Mouse (Mus musculus) MEL (cell line): ENCODE data around the gene Dok7. TPM values are rescaled to one million over a fixed set of nuclear protein-coding genes. Genes with fewer than 3 reads are reported as not detected.

Source experiments
- DNase-seq: peaks from one replicate; pipeline ENCODE4 v3.0.0; 2011; ENCODE audit warnings: low read depth, low spot score
- H3K27ac ChIP-seq: 2 replicates; pipeline ENCODE4 v1.5.1; 2012; ENCODE audit warnings: low read depth, mild to moderate bottlenecking, control low read depth, low read length, moderate library complexity; ENCODE audit not compliant: control insufficient read depth
- H3K27me3 ChIP-seq, 2 experiments: fragments of 150-350 bp in 1 of 2; sonication (generic) in 1 of 2; 2 replicates each; pipeline ENCODE4 v1.6.1; 2012; ENCODE audit warnings: low read length in 2 of 2, mild to moderate bottlenecking in 2 of 2, improper control_type of control experiment in 1 of 2, moderate library complexity in 1 of 2; ENCODE audit not compliant: insufficient read depth in 2 of 2, control insufficient read depth in 1 of 2
- H3K36me3 ChIP-seq, 2 experiments: 2 replicates each; pipeline ENCODE4 v1.6.1; 2012 to 2014; ENCODE audit warnings: low read length in 2 of 2, improper control_type of control experiment in 1 of 2, inconsistent platforms in 1 of 2, mild to moderate bottlenecking in 1 of 2; ENCODE audit not compliant: insufficient read depth in 2 of 2, control insufficient read depth in 1 of 2
- H3K4me1 ChIP-seq, 2 experiments: fragments of 150-350 bp in 1 of 2; sonication (generic) in 1 of 2; 2 replicates each; pipeline ENCODE4 v1.6.1; 2012; ENCODE audit warnings: low read length in 2 of 2, improper control_type of control experiment in 1 of 2, mild to moderate bottlenecking in 1 of 2; ENCODE audit not compliant: insufficient read depth in 2 of 2, control insufficient read depth in 1 of 2
- H3K4me3 ChIP-seq, 2 experiments: fragments of 150-350 bp in 1 of 2; sonication (generic) in 1 of 2; 2 replicates each; pipeline ENCODE4 v1.5.1; 2012; ENCODE audit warnings: low read depth in 2 of 2, low read length in 2 of 2, mild to moderate bottlenecking in 2 of 2, moderate library complexity in 2 of 2, control low read depth in 1 of 2, improper control_type of control experiment in 1 of 2; ENCODE audit not compliant: control insufficient read depth in 1 of 2, insufficient read depth in 1 of 2
- H3K79me2 ChIP-seq: 2 replicates; pipeline ENCODE4 v1.6.1; 2012; ENCODE audit warnings: mild to moderate bottlenecking, low read length, moderate library complexity; ENCODE audit not compliant: control insufficient read depth, poor library complexity, insufficient read depth
- H3K9ac ChIP-seq: 2 replicates; pipeline ENCODE4 v1.6.1; 2012; ENCODE audit warnings: low read depth, mild to moderate bottlenecking, control low read depth, low read length, moderate library complexity; ENCODE audit not compliant: control insufficient read depth, poor library complexity, severe bottlenecking
- H3K9me3 ChIP-seq: fragments of 150-350 bp; sonication (generic); replicated peaks from 2 replicates; pipeline ENCODE4 v1.6.1; 2012; ENCODE audit warnings: mild to moderate bottlenecking, low read length, improper control_type of control experiment, moderate library complexity; ENCODE audit not compliant: insufficient read depth
- BHLHE40 ChIP-seq: IDR thresholded peaks from 2 replicates; pipeline ENCODE4 v1.6.1; 2012; ENCODE audit warnings: low read depth, mild to moderate bottlenecking, inconsistent platforms, low read length, improper control_type of control experiment, borderline replicate concordance
- CHD1 ChIP-seq: IDR thresholded peaks from 2 replicates; pipeline ENCODE4 v1.6.1; 2012; ENCODE audit warnings: low read depth, mild to moderate bottlenecking, inconsistent platforms, low read length, improper control_type of control experiment
- ELF1 ChIP-seq: IDR thresholded peaks from 2 replicates; pipeline ENCODE4 v1.6.1; 2014; ENCODE audit warnings: low read depth, mild to moderate bottlenecking, inconsistent platforms, low read length, improper control_type of control experiment, moderate library complexity
- ETS1 ChIP-seq: IDR thresholded peaks from 2 replicates; pipeline ENCODE4 v1.6.1; 2012; ENCODE audit warnings: low read depth, mild to moderate bottlenecking, inconsistent platforms, low read length, improper control_type of control experiment, moderate library complexity
- GABPA ChIP-seq: IDR thresholded peaks from 2 replicates; pipeline ENCODE4 v1.6.1; 2012; ENCODE audit warnings: low read depth, mild to moderate bottlenecking, inconsistent platforms, low read length, improper control_type of control experiment, moderate library complexity
- GATA1 ChIP-seq: IDR thresholded peaks from 2 replicates; pipeline ENCODE4 v1.6.1; 2011; ENCODE audit warnings: low read depth, low read length, improper control_type of control experiment
- KAT2A ChIP-seq: conservative IDR thresholded peaks from 2 replicates; pipeline ENCODE4 v1.6.1; 2012; ENCODE audit warnings: low read depth, low read length, improper control_type of control experiment, inconsistent platforms
- MAFK ChIP-seq: IDR thresholded peaks from 2 replicates; pipeline ENCODE4 v1.6.1; 2011; ENCODE audit warnings: low read depth, mild to moderate bottlenecking, low read length, improper control_type of control experiment, borderline replicate concordance
- MAX ChIP-seq: IDR thresholded peaks from 2 replicates; pipeline ENCODE4 v1.6.1; 2011; ENCODE audit warnings: low read length, improper control_type of control experiment
- MXI1 ChIP-seq: IDR thresholded peaks from 2 replicates; pipeline ENCODE4 v1.6.1; 2011; ENCODE audit warnings: mild to moderate bottlenecking, low read depth, low read length, improper control_type of control experiment
- MYB ChIP-seq: IDR thresholded peaks from 2 replicates; pipeline ENCODE4 v1.6.1; 2011; ENCODE audit warnings: mild to moderate bottlenecking, low read depth, low read length, improper control_type of control experiment
- MYC ChIP-seq: IDR thresholded peaks from 2 replicates; pipeline ENCODE4 v1.6.1; 2011; ENCODE audit warnings: low read depth, mild to moderate bottlenecking, low read length, improper control_type of control experiment, moderate library complexity
- NRF1 ChIP-seq: IDR thresholded peaks from 2 replicates; pipeline ENCODE4 v1.6.1; 2014; ENCODE audit warnings: low read depth, mild to moderate bottlenecking, inconsistent platforms, low read length, improper control_type of control experiment, moderate library complexity; ENCODE audit not compliant: poor library complexity, insufficient read depth, severe bottlenecking
- POLR2AphosphoS5 ChIP-seq: IDR thresholded peaks from 2 replicates; pipeline ENCODE4 v1.6.1; 2012; ENCODE audit warnings: low read depth, borderline replicate concordance, mild to moderate bottlenecking, inconsistent platforms, low read length, moderate library complexity, mixed read lengths
- RAD21 ChIP-seq: IDR thresholded peaks from 2 replicates; pipeline ENCODE4 v1.6.1; 2011; ENCODE audit warnings: mild to moderate bottlenecking, low read depth, low read length, improper control_type of control experiment
- RCOR1 ChIP-seq: IDR thresholded peaks from 2 replicates; pipeline ENCODE4 v1.6.1; 2012; ENCODE audit warnings: low read depth, mild to moderate bottlenecking, inconsistent platforms, low read length, improper control_type of control experiment
- SMC3 ChIP-seq: IDR thresholded peaks from 2 replicates; pipeline ENCODE4 v1.6.1; 2011; ENCODE audit warnings: low read depth, low read length, improper control_type of control experiment
- TAL1 ChIP-seq: IDR thresholded peaks from 2 replicates; pipeline ENCODE4 v1.6.1; 2012; ENCODE audit warnings: mild to moderate bottlenecking, inconsistent platforms, low read length, moderate library complexity, mixed read lengths
- TBP ChIP-seq: IDR thresholded peaks from 2 replicates; pipeline ENCODE4 v1.8.0; 2011; ENCODE audit warnings: low read depth, low read length, improper control_type of control experiment
- TCF12 ChIP-seq: IDR thresholded peaks from 2 replicates; pipeline ENCODE4 v1.6.1; 2014; ENCODE audit warnings: low read depth, mild to moderate bottlenecking, inconsistent platforms, low read length, improper control_type of control experiment, moderate library complexity
- UBTF ChIP-seq: IDR thresholded peaks from 2 replicates; pipeline ENCODE4 v1.6.1; 2012; ENCODE audit warnings: low read depth, mild to moderate bottlenecking, inconsistent platforms, low read length, improper control_type of control experiment, moderate library complexity, borderline replicate concordance; ENCODE audit not compliant: insufficient read depth
- USF1 ChIP-seq: IDR thresholded peaks from 2 replicates; pipeline ENCODE4 v1.6.1; 2014; ENCODE audit warnings: low read depth, mild to moderate bottlenecking, inconsistent platforms, low read length, improper control_type of control experiment, moderate library complexity
- ZKSCAN1 ChIP-seq: IDR thresholded peaks from 2 replicates; pipeline ENCODE4 v1.6.1; 2012; ENCODE audit warnings: low read depth, mild to moderate bottlenecking, inconsistent platforms, low read length, improper control_type of control experiment, moderate library complexity
- polyA plus RNA-seq, 2 experiments: library from polyadenylated mRNA; stranded (reverse) in 1 of 2; unstranded in 1 of 2; fragments of >175 nt in 1 of 2; fragments of >200 nt in 1 of 2; gene quantifications; 2 replicates each; pipeline versions ENCODE4 v1.2.1 to v1.2.4; 2012; ENCODE audit warnings: low replicate concordance in 2 of 2, low read depth in 1 of 2; ENCODE audit not compliant: insufficient read length in 2 of 2, insufficient read depth in 1 of 2, missing spikeins in 1 of 2
- total RNA-seq: library from RNA; depleted of rRNA; stranded (reverse); fragments of 300-350 nt; gene quantifications from 2 replicates; pipeline ENCODE4 v1.2.3, GENCODE M21; 2012; rRNA removed

Gene Dok7
- total RNA-seq (0.08 TPM in 1 of 2 replicates, not detected in the other), polyA plus RNA-seq (under 1 TPM in 1 of 2 experiments, not detected in 1; 0.21 TPM)

- no peak within 1 kb of the TSS for H3K27ac ChIP-seq
- H3K4me1 ChIP-seq = no peaks in the 10 kb centered on the region
- no peaks in the 10 kb centered on the region for H3K9me3 ChIP-seq
- H3K9ac ChIP-seq = no peak within 1 kb of the TSS
- peaks cover 0 to 7% of the 10 kb centered on the region in 2 experiments for H3K27me3 ChIP-seq
- H3K4me3 ChIP-seq = no peak within 1 kb of the TSS
- no peaks in the 10 kb centered on the region for H3K36me3 ChIP-seq
- no peaks in the 10 kb centered on the region for H3K79me2 ChIP-seq
- no peak for DNase-seq
- TF ChIP-seq CHD1 (no peak), POLR2AphosphoS5 (no peak), SMC3 (no peak), UBTF (no peak)
- TF ChIP-seq, all 39 proteins: peak for 0
Observed at GRCm38 (mm10) chr5:35056604-35057432, at the start of gene Dok7. Gene Dok7 (plus strand): TSS chr5:35056766.

- H3K27me3 ChIP-seq = no peaks in the 10 kb centered on the region
- H3K27ac ChIP-seq = no peak overlapping the region
- peaks cover 0 to 3% of the 10 kb centered on the region in 2 experiments; a peak in 1 of 4 replicates for H3K36me3 ChIP-seq
- H3K9me3 ChIP-seq = no peaks in the 10 kb centered on the region
- H3K79me2 ChIP-seq = no peaks in the 10 kb centered on the region
- no peak overlapping the region for H3K9ac ChIP-seq
- TF ChIP-seq BHLHE40 (no peak), GABPA (no peak), KAT2A (no peak), MXI1 (no peak), CHD1 (no peak), TBP (no peak), GATA1 (peak; percentile 43; the same call in 1 of the 2 replicates), MAFK (no peak)
- peaks cover 0 to 6% of the 10 kb centered on the region in 2 experiments; a peak in 2 of 4 replicates for H3K4me1 ChIP-seq
- no peak overlapping the region for H3K4me3 ChIP-seq
- DNase-seq = peak; percentile 55
Observed at GRCm38 (mm10) chr5:35009163-35009562, 47.4 kb upstream of the Dok7 start.

GRCm38 (mm10) chr5:35010656-35011055, 45.9 kb upstream of the Dok7 start:
- H3K4me1 ChIP-seq = peaks cover 0 to 6% of the 10 kb centered on the region in 2 experiments; a peak in 2 of 4 replicates
- H3K4me3 ChIP-seq = no peak overlapping the region
- H3K9ac ChIP-seq = no peak overlapping the region
- no peak for DNase-seq
- no peaks in the 10 kb centered on the region for H3K79me2 ChIP-seq
- no peaks in the 10 kb centered on the region for H3K27me3 ChIP-seq
- no peak overlapping the region for H3K27ac ChIP-seq
- H3K9me3 ChIP-seq = no peaks in the 10 kb centered on the region
- H3K36me3 ChIP-seq = peaks cover 0 to 3% of the 10 kb centered on the region in 2 experiments; a peak in 1 of 4 replicates
- TF ChIP-seq UBTF (no peak), BHLHE40 (no peak), MYB (no peak), USF1 (no peak), TAL1 (no peak), ETS1 (no peak), ZKSCAN1 (no peak), RCOR1 (no peak), MYC (no peak), ELF1 (no peak), NRF1 (no peak), TCF12 (no peak), GATA1 (no peak), RAD21 (no peak), MAX (no peak)
